Mouse (Mus musculus): ENCODE results near the gene Dlg1. TPM values are rescaled to one million over a fixed set of nuclear protein-coding genes. Genes with fewer than 3 reads are reported as not detected.
A peak's percentile ranks its signal among the peaks of the same experiment; 100 is the strongest.
"Not testable (repeated sequence)": the region's sequence is repeated elsewhere in the genome, so short reads cannot be mapped to it uniquely, and the experiment has no call there.

Gene Dlg1
- polyA plus RNA-seq, 1 experiment from 2014 or later = 21.9 TPM

DNA sequence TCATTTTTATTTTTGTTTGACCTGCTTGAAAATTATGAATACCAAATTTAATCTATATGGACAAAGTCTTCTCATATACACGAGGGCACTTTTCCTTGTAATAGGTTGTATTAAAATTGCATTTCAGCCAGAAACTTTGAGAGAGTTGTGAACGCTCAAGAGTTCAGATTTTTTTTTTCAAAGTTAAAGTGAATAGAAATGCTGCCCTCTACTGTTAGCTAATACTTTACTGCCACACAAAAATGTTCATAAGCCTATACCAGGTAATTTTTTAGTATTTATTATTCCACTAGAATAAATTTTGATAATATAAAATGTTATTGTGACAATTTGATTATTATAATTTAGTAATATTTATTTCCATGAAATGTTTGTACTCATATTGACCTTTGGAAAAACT is 42.0 kb downstream of the Dlg1 start:
- 19% methylated on average over 2 of the region's 2 CpGs for WGBS
- no peak for ATAC-seq
- Histone ChIP-seq H3K4me1 (replicated peaks; ENCODE audit: control insufficient read depth, insufficient read depth, low read length) (no peaks in the 10 kb centered on the region), H3K4me2 (ENCODE audit: low read length) (no peak overlapping the region), H3K27me3 (replicated peaks; ENCODE audit: control insufficient read depth, insufficient read depth, low read length) (no peaks in the 10 kb centered on the region), H3K27ac (ENCODE audit: low read length) (no peak overlapping the region), H3K9me3 (ENCODE audit: control insufficient read depth, low read length) (no peaks in the 10 kb centered on the region), H3K9ac (replicated peaks; ENCODE audit: low read depth, low read length) (no peak overlapping the region), H3K4me3 (replicated peaks; ENCODE audit: low read length) (no peak overlapping the region), H3K36me3 (ENCODE audit: control insufficient read depth, insufficient read depth) (no peaks in the 10 kb centered on the region)

DNA sequence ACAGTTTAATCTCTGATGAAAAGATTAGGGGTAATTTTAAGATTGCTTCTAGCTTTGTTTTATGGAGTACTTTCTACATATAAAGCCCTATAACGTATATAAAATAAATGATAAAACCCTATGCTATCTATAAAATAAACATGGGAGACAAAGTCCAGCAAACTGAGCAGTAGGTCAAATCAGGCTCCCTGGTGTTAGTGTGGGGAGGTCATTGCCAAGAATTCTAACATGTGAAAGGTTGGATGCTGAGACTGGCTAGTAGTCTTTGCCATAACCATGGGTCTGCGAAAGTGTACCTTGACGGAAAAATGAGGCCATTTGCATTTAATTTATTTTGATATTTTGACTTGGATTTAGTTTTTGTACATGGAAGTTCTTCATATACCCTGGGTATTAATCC is 42.7 kb downstream of the Dlg1 start:
- Histone ChIP-seq H3K4me1 (replicated peaks; ENCODE audit: control insufficient read depth, insufficient read depth, low read length) (no peaks in the 10 kb centered on the region), H3K36me3 (ENCODE audit: control insufficient read depth, insufficient read depth) (no peaks in the 10 kb centered on the region), H3K4me3 (replicated peaks; ENCODE audit: low read length) (no peak overlapping the region), H3K9ac (replicated peaks; ENCODE audit: low read depth, low read length) (no peak overlapping the region), H3K27ac (ENCODE audit: low read length) (no peak overlapping the region), H3K27me3 (replicated peaks; ENCODE audit: control insufficient read depth, insufficient read depth, low read length) (no peaks in the 10 kb centered on the region), H3K4me2 (ENCODE audit: low read length) (no peak overlapping the region), H3K9me3 (ENCODE audit: control insufficient read depth, low read length) (no peaks in the 10 kb centered on the region)
- WGBS = 94% methylated on average over 3 of the region's 3 CpGs
- ATAC-seq = no peak

DNA sequence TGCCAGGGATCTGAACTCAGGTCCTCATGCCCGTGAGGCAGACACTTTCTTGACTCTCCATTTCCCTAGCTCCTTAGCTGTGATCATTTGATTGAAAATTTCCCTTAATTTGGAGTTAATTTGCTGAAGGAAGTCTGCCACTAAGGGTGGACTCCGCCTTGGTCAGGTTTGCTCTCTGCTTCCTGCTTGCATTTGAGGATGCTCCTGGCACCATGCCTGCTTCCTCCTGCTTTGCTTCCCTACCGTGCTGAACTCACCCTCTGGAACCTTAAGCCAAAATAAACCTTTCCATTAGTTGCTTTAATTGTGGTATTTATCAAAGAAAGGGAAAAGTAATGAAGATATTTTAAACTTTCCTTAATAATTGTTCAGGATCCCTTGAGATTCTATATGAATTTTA is 44.1 kb downstream of the Dlg1 start:
- H3K27me3 ChIP-seq (replicated peaks; ENCODE audit: control insufficient read depth, insufficient read depth, low read length) = no peaks in the 10 kb centered on the region
- H3K4me3 ChIP-seq (replicated peaks; ENCODE audit: low read length) = no peak overlapping the region
- no peak overlapping the region for H3K4me2 ChIP-seq (ENCODE audit: low read length)
- ATAC-seq = no peak
- no peaks in the 10 kb centered on the region for H3K4me1 ChIP-seq (replicated peaks; ENCODE audit: control insufficient read depth, insufficient read depth, low read length)
- no peak overlapping the region for H3K9ac ChIP-seq (replicated peaks; ENCODE audit: low read depth, low read length)
- 77% methylated on average over 3 of the region's 3 CpGs for WGBS
- H3K27ac ChIP-seq (ENCODE audit: low read length) = no peak overlapping the region
- no peaks in the 10 kb centered on the region for H3K9me3 ChIP-seq (ENCODE audit: control insufficient read depth, low read length)
- no peaks in the 10 kb centered on the region for H3K36me3 ChIP-seq (ENCODE audit: control insufficient read depth, insufficient read depth)

DNA sequence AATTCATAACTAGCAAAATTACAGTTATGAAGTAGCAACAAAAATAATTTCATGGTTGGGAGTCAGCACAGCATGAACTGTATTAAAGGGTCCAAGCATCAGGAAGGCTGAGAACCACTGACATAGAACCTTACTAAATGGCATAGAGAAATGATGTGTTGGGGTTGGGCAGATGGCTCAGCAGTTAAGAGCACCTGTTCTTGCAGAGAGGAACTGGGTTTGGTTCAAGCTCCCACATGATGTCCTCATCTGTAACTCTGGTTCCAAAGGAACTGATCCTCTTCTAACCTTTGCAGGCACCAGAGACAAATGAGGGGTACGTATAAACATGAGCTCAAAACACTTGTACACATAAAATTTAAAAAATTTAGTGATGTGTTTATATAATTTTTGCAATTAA is 59.7 kb downstream of the Dlg1 start:
- Histone ChIP-seq H3K27me3 (replicated peaks; ENCODE audit: control insufficient read depth, insufficient read depth, low read length) (no peaks in the 10 kb centered on the region), H3K36me3 (ENCODE audit: control insufficient read depth, insufficient read depth) (no peaks in the 10 kb centered on the region), H3K9me3 (ENCODE audit: control insufficient read depth, low read length) (no peaks in the 10 kb centered on the region), H3K27ac (ENCODE audit: low read length) (no peak overlapping the region), H3K4me3 (replicated peaks; ENCODE audit: low read length) (no peak overlapping the region), H3K4me2 (ENCODE audit: low read length) (no peak overlapping the region), H3K4me1 (replicated peaks; ENCODE audit: control insufficient read depth, insufficient read depth, low read length) (no peaks in the 10 kb centered on the region), H3K9ac (replicated peaks; ENCODE audit: low read depth, low read length) (no peak overlapping the region)
- ATAC-seq = no peak
- WGBS = 86% methylated on average over 1 of the region's 1 CpGs

DNA sequence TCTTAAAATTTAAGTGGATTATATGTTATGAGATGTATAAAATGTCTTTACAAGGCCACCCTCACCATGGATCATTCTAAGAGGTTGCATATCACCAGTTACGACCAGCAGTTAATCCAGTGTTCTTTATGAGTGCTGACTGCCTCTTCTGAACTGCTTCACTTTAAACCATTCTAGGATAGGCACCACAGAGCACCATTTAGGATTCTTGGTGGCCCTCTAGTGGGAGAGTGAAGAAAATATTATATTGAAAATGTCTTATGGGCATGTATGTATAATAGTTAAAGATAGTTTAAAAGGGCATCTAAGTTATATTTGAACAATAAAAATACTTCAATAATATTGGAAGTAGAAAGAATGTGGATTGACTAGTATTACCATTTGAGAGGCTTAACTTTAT is 60.9 kb downstream of the Dlg1 start:
- no peak overlapping the region for H3K9ac ChIP-seq (replicated peaks; ENCODE audit: low read depth, low read length)
- no peaks in the 10 kb centered on the region for H3K9me3 ChIP-seq (ENCODE audit: control insufficient read depth, low read length)
- H3K27ac ChIP-seq (ENCODE audit: low read length) = no peak overlapping the region
- ATAC-seq = peak; percentile 57; the same call in 1 of the 2 replicates
- no peaks in the 10 kb centered on the region for H3K36me3 ChIP-seq (ENCODE audit: control insufficient read depth, insufficient read depth)
- no peaks in the 10 kb centered on the region for H3K27me3 ChIP-seq (replicated peaks; ENCODE audit: control insufficient read depth, insufficient read depth, low read length)
- no peaks in the 10 kb centered on the region for H3K4me1 ChIP-seq (replicated peaks; ENCODE audit: control insufficient read depth, insufficient read depth, low read length)
- no peak overlapping the region for H3K4me3 ChIP-seq (replicated peaks; ENCODE audit: low read length)
- WGBS = 20% methylated on average over 1 of the region's 1 CpGs
- H3K4me2 ChIP-seq (ENCODE audit: low read length) = no peak overlapping the region

DNA sequence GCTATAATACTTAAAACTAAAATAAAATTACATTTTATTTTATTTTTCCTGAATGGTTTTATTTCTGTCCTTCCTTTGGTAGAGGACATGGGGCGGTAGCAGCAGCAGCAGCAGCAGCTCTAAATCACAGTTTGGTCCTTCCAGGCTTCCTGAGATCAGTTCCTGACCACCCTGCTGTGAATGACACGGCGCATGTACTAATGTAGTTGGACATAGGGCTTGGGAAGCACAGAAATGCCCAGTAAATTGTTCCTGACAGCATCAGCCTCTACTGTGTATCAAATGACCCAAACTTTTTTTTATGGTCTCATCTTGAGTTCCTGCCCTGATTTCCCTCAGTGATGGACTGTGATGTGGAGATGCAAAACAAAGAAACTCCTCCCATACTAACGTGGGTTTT is 61.6 kb downstream of the Dlg1 start:
- no peak for ATAC-seq
- H3K27ac ChIP-seq (ENCODE audit: low read length) = no peak overlapping the region
- 88% methylated on average over 4 of the region's 4 CpGs for WGBS
- H3K27me3 ChIP-seq (replicated peaks; ENCODE audit: control insufficient read depth, insufficient read depth, low read length) = no peaks in the 10 kb centered on the region
- no peaks in the 10 kb centered on the region for H3K36me3 ChIP-seq (ENCODE audit: control insufficient read depth, insufficient read depth)
- H3K9me3 ChIP-seq (ENCODE audit: control insufficient read depth, low read length) = no peaks in the 10 kb centered on the region
- no peak overlapping the region for H3K4me2 ChIP-seq (ENCODE audit: low read length)
- H3K4me3 ChIP-seq (replicated peaks; ENCODE audit: low read length) = no peak overlapping the region
- no peaks in the 10 kb centered on the region for H3K4me1 ChIP-seq (replicated peaks; ENCODE audit: control insufficient read depth, insufficient read depth, low read length)
- H3K9ac ChIP-seq (replicated peaks; ENCODE audit: low read depth, low read length) = no peak overlapping the region

DNA sequence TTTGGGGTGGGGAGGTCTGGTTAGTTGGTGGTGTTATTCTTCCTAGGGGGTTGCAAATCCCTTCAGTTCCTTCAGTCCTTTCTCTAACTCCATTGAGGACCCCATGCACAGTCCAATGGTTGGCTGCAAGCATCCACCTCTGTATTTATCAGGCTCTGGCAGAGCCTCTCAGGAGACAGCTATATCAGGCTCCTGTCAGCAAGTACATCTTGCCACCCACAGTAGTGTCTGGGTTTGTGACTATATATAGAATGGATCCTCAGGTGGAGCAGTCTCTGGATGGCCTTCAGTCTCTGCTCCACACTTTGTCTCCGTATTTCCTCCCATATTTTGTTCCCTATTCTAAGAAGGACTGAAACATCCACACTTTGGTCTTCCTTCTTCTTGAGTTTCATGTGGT is 67.7 kb downstream of the Dlg1 start:
- not testable (repeated sequence) for H3K9me3 ChIP-seq (ENCODE audit: control insufficient read depth, low read length); H3K27me3 ChIP-seq (replicated peaks; ENCODE audit: control insufficient read depth, insufficient read depth, low read length); H3K27ac ChIP-seq (ENCODE audit: low read length); H3K4me1 ChIP-seq (replicated peaks; ENCODE audit: control insufficient read depth, insufficient read depth, low read length); H3K36me3 ChIP-seq (ENCODE audit: control insufficient read depth, insufficient read depth); ATAC-seq; H3K4me3 ChIP-seq (replicated peaks; ENCODE audit: low read length); H3K4me2 ChIP-seq (ENCODE audit: low read length); H3K9ac ChIP-seq (replicated peaks; ENCODE audit: low read depth, low read length)
- 88% methylated on average over 1 of the region's 1 CpGs for WGBS

DNA sequence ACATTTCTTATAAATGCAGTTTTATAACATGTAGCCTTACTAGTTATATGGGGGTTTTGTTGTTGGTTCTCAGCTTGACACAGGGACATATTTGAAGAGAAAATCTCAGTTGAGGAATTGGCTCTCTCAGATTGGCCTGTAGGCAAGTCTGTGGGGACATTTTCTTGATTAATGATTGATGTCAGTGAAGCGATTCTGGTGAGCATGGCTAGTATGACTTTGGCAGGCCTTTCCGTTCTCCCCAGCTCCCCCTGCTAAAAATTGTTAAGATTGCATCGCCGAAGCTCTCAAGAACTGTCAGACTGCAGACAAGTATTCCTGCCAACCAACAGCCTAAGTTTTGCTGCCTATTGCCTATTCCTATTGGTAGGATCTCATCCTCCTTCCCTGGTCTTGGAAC is 73.8 kb downstream of the Dlg1 start:
- H3K27ac ChIP-seq (ENCODE audit: low read length) = no peak overlapping the region
- 89% methylated on average over 4 of the region's 4 CpGs for WGBS
- no peaks in the 10 kb centered on the region for H3K27me3 ChIP-seq (replicated peaks; ENCODE audit: control insufficient read depth, insufficient read depth, low read length)
- no peaks in the 10 kb centered on the region for H3K9me3 ChIP-seq (ENCODE audit: control insufficient read depth, low read length)
- H3K9ac ChIP-seq (replicated peaks; ENCODE audit: low read depth, low read length) = no peak overlapping the region
- no peak overlapping the region for H3K4me3 ChIP-seq (replicated peaks; ENCODE audit: low read length)
- peaks cover 2% of the 10 kb centered on the region; the same call in 1 of the 2 replicates for H3K36me3 ChIP-seq (ENCODE audit: control insufficient read depth, insufficient read depth)
- no peak overlapping the region for H3K4me2 ChIP-seq (ENCODE audit: low read length)
- ATAC-seq = no peak
- H3K4me1 ChIP-seq (replicated peaks; ENCODE audit: control insufficient read depth, insufficient read depth, low read length) = no peaks in the 10 kb centered on the region

DNA sequence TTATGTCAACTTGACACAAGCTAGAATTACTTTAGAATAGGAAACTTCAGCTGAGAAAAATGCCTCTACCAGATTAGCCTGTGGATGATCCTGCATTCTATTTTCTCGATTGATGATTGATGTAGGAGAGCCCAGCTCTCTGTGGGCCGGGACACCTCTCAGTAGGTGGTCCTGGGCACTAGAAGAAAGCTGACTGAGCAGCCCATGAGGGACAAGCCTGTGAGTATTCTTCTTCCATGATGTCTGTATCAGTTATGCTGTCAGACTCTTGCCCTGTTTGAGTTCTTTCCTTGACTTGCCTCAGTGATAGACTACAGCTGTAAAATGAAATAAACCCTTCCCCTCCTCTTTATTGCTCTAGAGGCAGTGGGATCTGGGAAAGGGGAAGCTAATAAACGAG is 74.5 kb downstream of the Dlg1 start:
- no peak overlapping the region for H3K27ac ChIP-seq (ENCODE audit: low read length)
- peaks cover 2% of the 10 kb centered on the region; the same call in 1 of the 2 replicates for H3K36me3 ChIP-seq (ENCODE audit: control insufficient read depth, insufficient read depth)
- H3K4me3 ChIP-seq (replicated peaks; ENCODE audit: low read length) = no peak overlapping the region
- no peak for ATAC-seq
- no peak overlapping the region for H3K9ac ChIP-seq (replicated peaks; ENCODE audit: low read depth, low read length)
- H3K4me2 ChIP-seq (ENCODE audit: low read length) = no peak overlapping the region
- no peaks in the 10 kb centered on the region for H3K9me3 ChIP-seq (ENCODE audit: control insufficient read depth, low read length)
- no peaks in the 10 kb centered on the region for H3K4me1 ChIP-seq (replicated peaks; ENCODE audit: control insufficient read depth, insufficient read depth, low read length)
- H3K27me3 ChIP-seq (replicated peaks; ENCODE audit: control insufficient read depth, insufficient read depth, low read length) = no peaks in the 10 kb centered on the region
- 69% methylated on average over 3 of the region's 3 CpGs for WGBS

DNA sequence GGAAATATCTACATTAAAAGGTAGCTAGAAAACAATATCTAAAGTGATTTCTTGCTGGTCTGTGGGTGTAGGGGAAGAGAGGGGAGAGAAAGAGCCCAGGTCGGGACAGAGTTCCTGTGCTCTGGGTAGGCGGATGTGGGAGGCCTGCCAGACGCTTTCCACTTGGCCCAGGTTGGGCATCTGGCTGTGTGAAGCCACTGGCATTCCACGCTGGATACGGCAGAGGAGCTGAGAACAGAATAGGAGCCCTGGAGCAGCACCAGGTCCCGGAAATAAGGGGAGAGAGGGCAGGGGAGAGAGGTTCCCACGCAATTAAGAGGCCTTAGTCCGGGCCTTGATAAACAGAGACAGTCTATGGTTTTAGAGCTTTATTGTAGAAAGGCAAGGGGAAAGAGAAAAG is 77.0 kb downstream of the Dlg1 start:
- no peak for ATAC-seq
- no peak overlapping the region for H3K9ac ChIP-seq (replicated peaks; ENCODE audit: low read depth, low read length)
- no peak overlapping the region for H3K4me2 ChIP-seq (ENCODE audit: low read length)
- no peak overlapping the region for H3K4me3 ChIP-seq (replicated peaks; ENCODE audit: low read length)
- H3K27me3 ChIP-seq (replicated peaks; ENCODE audit: control insufficient read depth, insufficient read depth, low read length) = no peaks in the 10 kb centered on the region
- no peaks in the 10 kb centered on the region for H3K4me1 ChIP-seq (replicated peaks; ENCODE audit: control insufficient read depth, insufficient read depth, low read length)
- no peaks in the 10 kb centered on the region; the same call in 1 of the 2 replicates for H3K9me3 ChIP-seq (ENCODE audit: control insufficient read depth, low read length)
- H3K36me3 ChIP-seq (ENCODE audit: control insufficient read depth, insufficient read depth) = peaks cover 2% of the 10 kb centered on the region; the same call in 1 of the 2 replicates
- WGBS = 57% methylated on average over 8 of the region's 8 CpGs
- H3K27ac ChIP-seq (ENCODE audit: low read length) = no peak overlapping the region

All from forebrain, embryonic 16.5 days (tissue).